23 mouse cellular contexts compared by ENCODE assay signal in the genomic region with DNA sequence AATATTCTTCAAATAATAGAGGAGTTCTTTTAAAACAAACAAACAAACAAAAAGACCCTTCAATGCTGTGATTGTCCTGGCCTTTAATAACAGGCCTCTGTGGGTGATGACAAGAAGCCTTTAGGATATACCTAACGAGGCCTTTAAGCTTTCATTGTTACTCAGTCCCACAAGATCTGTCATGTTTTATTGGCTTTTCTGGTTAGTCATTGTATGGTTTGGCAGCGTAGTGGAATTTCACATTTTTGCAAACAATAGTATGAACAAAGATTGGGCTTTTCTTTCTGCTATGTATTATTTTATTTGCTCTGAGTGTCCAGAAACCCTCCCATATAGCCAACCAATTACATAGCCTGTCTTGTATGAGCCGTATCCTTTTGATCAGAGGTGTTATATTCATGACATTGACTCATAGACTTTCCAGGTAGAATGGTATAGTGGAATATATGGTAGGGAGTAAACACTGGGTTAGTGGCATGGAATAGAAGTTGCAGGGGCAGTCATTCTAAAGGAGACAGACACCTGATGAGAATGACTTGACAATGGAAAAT.
"Had no signal": no experiment of that assay in that cellular context is flagged by ENCODE, and none has a peak within 500 bp of the region (broad histone marks: within the 10 kb centered on the region; RNA-seq: fewer than 3 reads in every experiment).

No protein-coding gene starts in this region.

- H3K4me3 ChIP-seq: layer of hippocampus, adult 2 months; left cerebral cortex, adult 2 months; megakaryocyte, embryonic 14.5 days; midbrain, embryonic 10.5 days; midbrain, embryonic 13.5 days; myocyte; neural tube, embryonic 13.5 days; stomach, embryonic 15.5 days had no signal

- H3K4me2 ChIP-seq: lung, embryonic 14.5 days; midbrain, embryonic 13.5 days; neural tube, embryonic 13.5 days; stomach, embryonic 15.5 days had no signal

- DNase-seq: kidney, adult 8-10 months; kidney, postnatal 14 days; layer of hippocampus, postnatal 36 days; liver, postnatal 0 days; lung, embryonic 14.5 days; lung, postnatal 36 days; retina, postnatal 1 day; right cerebral cortex, postnatal 25 days; spleen, adult 18-20 months; thymus, adult 2 months; thymus, postnatal 14 days; thymus, postnatal 4 days had no signal

- H3K9ac ChIP-seq: liver, embryonic 14.5 days; liver, postnatal 0 days; lung, embryonic 14.5 days; midbrain, embryonic 13.5 days; neural tube, embryonic 13.5 days; stomach, embryonic 15.5 days had no signal

- H3K4me1 ChIP-seq: megakaryocyte, embryonic 14.5 days; stomach, embryonic 15.5 days had no signal

- ATAC-seq: liver, postnatal 0 days; lung, postnatal 0 days; midbrain, embryonic 13.5 days; midbrain, embryonic 16.5 days had no signal

- H3K27ac ChIP-seq: layer of hippocampus, adult 2 months; left cerebral cortex, adult 2 months; liver, embryonic 14.5 days; midbrain, embryonic 10.5 days; midbrain, embryonic 13.5 days; neural tube, embryonic 13.5 days; stomach, embryonic 15.5 days had no signal

- H3K36me3 ChIP-seq: midbrain, embryonic 10.5 days; midbrain, embryonic 13.5 days; neural tube, embryonic 13.5 days; stomach, embryonic 15.5 days had no signal

- H3K9me3 ChIP-seq: megakaryocyte, embryonic 14.5 days; midbrain, embryonic 10.5 days; midbrain, embryonic 13.5 days; neural tube, embryonic 13.5 days; stomach, embryonic 15.5 days had no signal

- H3K27me3 ChIP-seq: megakaryocyte, embryonic 14.5 days; midbrain, embryonic 13.5 days; neural tube, embryonic 13.5 days; stomach, embryonic 15.5 days had no signal
